Mouse (Mus musculus) forebrain, embryonic 15.5 days (tissue): ENCODE data around the gene Magi2. TPM values are rescaled to one million over a fixed set of nuclear protein-coding genes. Genes with fewer than 3 reads are reported as not detected.
"Not testable (repeated sequence)": the region's sequence is repeated elsewhere in the genome, so short reads cannot be mapped to it uniquely, and the experiment has no call there.

Experiments
- ATAC-seq: fragments of 200-750 bp; cut with Nextera tagmentation; replicated peaks from 2 replicates; pipeline ENCODE4 v1.8.0; 2017; ENCODE audit warnings: mild to moderate bottlenecking, moderate TSS enrichment, moderate library complexity
- H3K27ac ChIP-seq: fragments of 300-500 bp; sonication (generic); replicated peaks from 2 replicates; pipeline ENCODE4 v1.5.1; 2015; ENCODE audit warnings: mild to moderate bottlenecking, inconsistent platforms
- H3K27me3 ChIP-seq: fragments of 300-500 bp; sonication (generic); 2 replicates; pipeline ENCODE4 v1.6.1; 2015; ENCODE audit warnings: inconsistent platforms
- H3K36me3 ChIP-seq: fragments of 300-500 bp; sonication (generic); 2 replicates; pipeline ENCODE4 v1.6.1; 2015; ENCODE audit warnings: mild to moderate bottlenecking, inconsistent platforms
- H3K4me1 ChIP-seq: fragments of 300-500 bp; sonication (generic); 2 replicates; pipeline ENCODE4 v1.6.1; 2015; ENCODE audit warnings: inconsistent platforms
- H3K4me2 ChIP-seq: fragments of 300-500 bp; sonication (generic); replicated peaks from 2 replicates; pipeline ENCODE4 v1.6.1; 2015; ENCODE audit warnings: mild to moderate bottlenecking, inconsistent platforms
- H3K4me3 ChIP-seq: fragments of 300-500 bp; sonication (generic); 2 replicates; pipeline ENCODE4 v1.5.1; 2015; ENCODE audit warnings: mild to moderate bottlenecking, inconsistent platforms
- H3K9ac ChIP-seq: fragments of 300-500 bp; sonication (generic); replicated peaks from 2 replicates; pipeline ENCODE4 v1.6.1; 2015; ENCODE audit warnings: mild to moderate bottlenecking, inconsistent platforms
- H3K9me3 ChIP-seq: fragments of 300-500 bp; sonication (generic); 2 replicates; pipeline ENCODE4 v1.6.1; 2016; ENCODE audit warnings: inconsistent platforms
- WGBS: fragments of 180-500 bp; shearing (Covaris S2); methylation state at CpG from one replicate; pipeline ENCODE4 v1.1.7; 2015; ENCODE audit warnings: mixed read lengths; 5-methylcytosine and 5-hydroxymethylcytosine counted together
- polyA plus RNA-seq: library from polyadenylated mRNA; unstranded; fragments of >200 nt; fragmentation: Nextera tagmentation; extraction: Ambion mirVana; gene quantifications from 2 replicates; pipeline ENCODE4 v1.2.1, GENCODE M21; 2015

The Magi2 gene
- polyA plus RNA-seq, 1 experiment from 2014 or later = 27.2 TPM

DNA sequence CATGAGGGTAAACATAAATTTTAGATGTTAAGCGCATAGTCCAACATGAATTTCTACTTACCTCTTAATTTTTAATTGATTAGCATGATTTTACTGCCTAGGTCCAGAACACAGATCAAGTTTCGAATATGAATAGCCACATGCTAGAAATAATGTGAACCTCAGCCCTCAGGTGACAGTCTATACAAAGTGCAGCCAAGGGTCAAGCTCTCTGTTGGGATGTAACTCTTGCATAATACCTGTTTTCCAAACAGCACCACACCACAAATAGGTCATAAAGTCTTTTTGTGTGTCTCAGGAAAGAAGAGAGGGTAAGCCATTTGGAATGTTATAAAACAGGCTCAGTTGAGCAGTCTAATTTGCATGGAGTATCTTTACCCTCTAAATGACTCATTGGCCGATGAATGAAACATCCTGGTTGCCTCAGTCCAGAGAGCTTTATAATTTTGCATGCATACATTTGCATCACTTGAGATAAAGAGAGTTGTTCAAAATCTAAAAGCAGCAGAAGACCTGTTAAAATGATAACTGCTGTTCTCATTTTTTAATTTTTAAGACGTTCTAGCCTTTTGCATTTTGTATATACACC is 246.1 kb downstream of the Magi2 start:
- Histone ChIP-seq H3K9ac (no peak overlapping the region), H3K4me1 (no peaks in the 10 kb centered on the region), H3K4me2 (no peak overlapping the region), H3K27ac (no peak overlapping the region), H3K27me3 (no peaks in the 10 kb centered on the region), H3K4me3 (no peak overlapping the region), H3K9me3 (no peaks in the 10 kb centered on the region), H3K36me3 (no peaks in the 10 kb centered on the region)
- 83% methylated on average over 4 of the region's 4 CpGs for WGBS
- no peak for ATAC-seq

DNA sequence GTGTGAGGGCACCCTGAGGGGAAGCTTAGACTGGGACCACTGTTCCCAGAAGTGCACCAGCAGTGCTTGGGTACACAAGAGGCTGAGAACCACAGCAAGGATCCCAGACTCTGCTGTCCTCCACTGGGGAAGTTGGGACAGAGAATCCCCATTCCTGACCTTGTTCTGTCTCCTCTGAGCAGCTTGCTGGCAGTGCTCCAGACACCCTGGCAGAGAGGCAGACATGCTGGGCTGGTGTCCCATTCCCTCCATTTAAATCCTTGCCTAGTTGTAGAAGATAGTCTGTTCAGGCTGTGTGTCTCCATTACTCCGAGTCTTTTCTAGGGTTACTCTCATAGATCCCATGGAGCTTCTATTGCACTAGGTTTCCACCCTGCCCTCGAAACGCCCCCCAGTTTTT is 256.1 kb downstream of the Magi2 start:
- H3K9me3 ChIP-seq = no peaks in the 10 kb centered on the region
- H3K9ac ChIP-seq = no peak overlapping the region
- H3K36me3 ChIP-seq = no peaks in the 10 kb centered on the region
- no peak overlapping the region for H3K4me2 ChIP-seq
- H3K4me1 ChIP-seq = peaks cover 3% of the 10 kb centered on the region; the same call in 1 of the 2 replicates
- H3K27ac ChIP-seq = no peak overlapping the region
- no peak overlapping the region for H3K4me3 ChIP-seq
- no peaks in the 10 kb centered on the region for H3K27me3 ChIP-seq
- ATAC-seq = no peak
- 88% methylated on average over 3 of the region's 3 CpGs for WGBS

DNA sequence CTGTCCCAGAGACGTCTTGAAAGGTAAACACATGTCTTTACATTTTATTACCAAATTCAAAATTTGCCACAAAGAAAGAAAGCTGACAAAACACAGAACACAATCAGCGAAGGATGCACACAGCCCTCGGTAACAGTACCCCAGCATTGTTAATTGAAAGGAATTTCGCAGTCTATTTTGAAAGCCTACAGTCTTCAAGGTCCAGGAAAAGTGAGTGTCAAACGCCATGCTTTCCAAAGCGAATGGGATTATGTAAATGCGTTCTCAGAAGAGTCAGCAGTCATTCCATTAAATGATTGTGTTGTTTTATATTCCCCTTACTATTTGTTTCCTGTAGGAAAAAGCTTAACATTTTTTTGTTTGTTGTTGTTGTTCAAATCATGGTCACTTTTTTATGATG is 261.1 kb downstream of the Magi2 start:
- no peak for ATAC-seq

DNA sequence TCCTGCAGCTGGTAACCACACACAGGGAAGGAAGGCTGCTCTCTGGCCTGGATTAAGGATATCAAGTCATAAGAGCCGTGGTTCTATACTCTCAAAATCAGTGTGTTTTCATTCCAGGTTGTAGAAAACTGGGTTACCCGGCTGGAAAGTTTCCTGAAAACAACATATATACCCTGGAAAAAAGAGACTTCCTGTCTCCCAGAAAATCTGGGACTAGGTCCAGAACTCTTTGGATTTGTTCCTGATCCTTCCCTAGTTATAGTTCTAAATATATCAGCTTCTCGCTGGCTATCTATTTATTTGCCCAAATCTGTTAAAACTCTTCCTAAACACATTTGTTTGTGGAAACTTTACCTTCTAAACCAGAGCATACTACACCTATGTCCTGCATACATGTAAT is 274.2 kb downstream of the Magi2 start:
- Histone ChIP-seq H3K27me3 (no peaks in the 10 kb centered on the region), H3K27ac (no peak overlapping the region), H3K36me3 (no peaks in the 10 kb centered on the region), H3K4me1 (no peaks in the 10 kb centered on the region), H3K4me2 (no peak overlapping the region), H3K9ac (no peak overlapping the region), H3K4me3 (no peak overlapping the region), H3K9me3 (no peaks in the 10 kb centered on the region)
- ATAC-seq = no peak
- 71% methylated on average over 3 of the region's 3 CpGs for WGBS

More for the DNA sequence above, 261.1 kb downstream of the Magi2 start:
- Histone ChIP-seq H3K27ac (no peak overlapping the region), H3K4me3 (no peak overlapping the region), H3K36me3 (no peaks in the 10 kb centered on the region), H3K9me3 (no peaks in the 10 kb centered on the region), H3K4me2 (no peak overlapping the region), H3K4me1 (peaks cover 3% of the 10 kb centered on the region; the same call in 1 of the 2 replicates), H3K9ac (no peak overlapping the region), H3K27me3 (no peaks in the 10 kb centered on the region)
- 11% methylated on average over 7 of the region's 7 CpGs for WGBS

DNA sequence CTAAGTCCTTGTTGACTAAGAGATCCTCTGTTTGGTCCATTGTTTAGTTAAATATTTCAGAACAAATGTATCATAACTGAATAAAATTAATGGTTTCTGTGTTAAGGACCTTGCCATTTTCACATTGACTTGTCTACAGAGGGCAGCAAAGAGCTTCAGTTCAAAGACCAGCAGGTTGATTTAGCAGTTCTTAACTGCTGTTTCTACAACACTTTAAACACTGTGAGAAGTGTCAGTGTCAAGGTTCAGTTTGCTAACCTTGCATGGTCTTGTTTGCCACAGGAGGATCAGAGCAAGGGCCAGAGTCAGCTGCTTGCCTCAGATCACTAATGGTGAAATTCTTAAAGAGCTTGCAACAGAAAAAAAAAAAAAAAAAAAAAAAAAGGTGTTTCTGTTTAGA is 295.3 kb downstream of the Magi2 start:
- H3K4me1 ChIP-seq = no peaks in the 10 kb centered on the region
- H3K9ac ChIP-seq = no peak overlapping the region
- peak; percentile 68 for ATAC-seq
- H3K27me3 ChIP-seq = no peaks in the 10 kb centered on the region
- no peak overlapping the region for H3K4me3 ChIP-seq
- no peaks in the 10 kb centered on the region for H3K36me3 ChIP-seq
- H3K4me2 ChIP-seq = no peak overlapping the region
- H3K27ac ChIP-seq = no peak overlapping the region
- no peaks in the 10 kb centered on the region for H3K9me3 ChIP-seq

DNA sequence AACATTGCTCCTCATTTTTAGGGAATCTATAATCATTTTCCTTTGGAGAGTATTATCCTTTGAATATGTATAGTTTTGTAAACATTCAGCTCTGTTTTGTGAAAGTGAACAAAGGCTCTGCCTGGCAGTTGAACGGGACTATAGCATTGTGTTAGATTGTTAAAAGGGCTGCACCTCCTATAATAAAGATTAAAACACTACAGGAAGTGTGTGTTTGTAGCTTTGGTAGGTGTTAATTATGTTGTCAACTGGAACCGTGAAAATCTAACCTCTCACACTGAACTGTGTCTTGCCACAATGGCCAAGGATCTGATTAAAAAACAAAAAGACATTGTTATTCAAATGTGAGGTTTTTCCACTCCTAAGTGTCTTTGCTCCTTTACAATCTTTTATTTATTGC is 312.5 kb downstream of the Magi2 start:
- no peak overlapping the region for H3K9ac ChIP-seq
- H3K9me3 ChIP-seq = no peaks in the 10 kb centered on the region
- H3K4me3 ChIP-seq = no peak overlapping the region
- no peaks in the 10 kb centered on the region for H3K27me3 ChIP-seq
- 3% methylated on average over 2 of the region's 2 CpGs for WGBS
- H3K4me2 ChIP-seq = no peak overlapping the region
- H3K27ac ChIP-seq = no peak overlapping the region
- H3K36me3 ChIP-seq = no peaks in the 10 kb centered on the region
- ATAC-seq = 0 out of 2 replicates have a peak, but pooled peaks have one; percentile 41
- H3K4me1 ChIP-seq = no peaks in the 10 kb centered on the region

DNA sequence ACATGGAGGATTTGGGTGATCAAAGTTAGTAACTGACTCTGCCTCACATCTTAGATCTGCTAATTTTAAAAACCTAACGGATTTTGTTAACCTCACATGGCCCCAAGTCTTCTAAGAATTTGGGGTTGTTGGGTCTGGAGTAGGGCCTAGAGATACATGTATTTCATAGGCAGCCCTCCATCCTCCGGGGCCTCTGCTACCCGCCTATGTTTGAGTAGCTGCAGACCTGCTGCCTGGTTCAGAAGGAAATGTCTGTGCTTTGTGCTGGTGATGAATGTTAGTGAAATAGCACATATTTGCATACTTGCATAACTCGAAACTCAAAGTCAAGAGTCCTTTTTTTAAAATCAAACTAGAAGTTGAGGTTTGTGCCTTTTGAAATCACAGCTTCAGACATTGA is 319.6 kb downstream of the Magi2 start:
- H3K36me3 ChIP-seq = no peaks in the 10 kb centered on the region
- 86% methylated on average over 4 of the region's 4 CpGs for WGBS

DNA sequence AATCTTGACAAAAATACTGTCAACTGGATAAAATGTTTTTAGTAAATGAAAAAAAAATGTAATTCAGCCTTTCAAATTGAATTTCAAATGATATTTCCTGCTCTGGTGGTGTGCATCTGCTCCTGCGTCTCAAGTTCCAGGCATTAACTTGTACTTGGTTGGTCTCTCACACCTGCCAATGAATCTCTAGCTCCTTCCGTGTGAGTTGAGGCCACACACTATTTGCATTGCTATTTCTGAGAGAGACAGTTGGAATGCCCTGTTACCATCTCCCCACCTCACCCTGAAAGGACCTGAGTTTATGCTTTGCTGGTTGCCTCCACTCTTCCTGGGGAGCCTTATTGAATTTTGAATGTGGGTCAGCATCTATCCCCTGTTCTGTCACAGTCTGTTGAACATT is 320.1 kb downstream of the Magi2 start:
- Histone ChIP-seq H3K4me1 (no peaks in the 10 kb centered on the region), H3K27me3 (no peaks in the 10 kb centered on the region), H3K27ac (no peak overlapping the region), H3K4me3 (no peak overlapping the region), H3K36me3 (no peaks in the 10 kb centered on the region), H3K4me2 (no peak overlapping the region), H3K9ac (no peak overlapping the region), H3K9me3 (no peaks in the 10 kb centered on the region)
- ATAC-seq = no peak
- 77% methylated on average over 2 of the region's 2 CpGs for WGBS

More for the DNA sequence above, 319.6 kb downstream of the Magi2 start:
- no peaks in the 10 kb centered on the region for H3K9me3 ChIP-seq
- no peak overlapping the region for H3K4me3 ChIP-seq
- no peak overlapping the region for H3K9ac ChIP-seq
- no peaks in the 10 kb centered on the region for H3K4me1 ChIP-seq
- no peak overlapping the region for H3K27ac ChIP-seq
- no peak for ATAC-seq
- H3K4me2 ChIP-seq = no peak overlapping the region
- no peaks in the 10 kb centered on the region for H3K27me3 ChIP-seq

DNA sequence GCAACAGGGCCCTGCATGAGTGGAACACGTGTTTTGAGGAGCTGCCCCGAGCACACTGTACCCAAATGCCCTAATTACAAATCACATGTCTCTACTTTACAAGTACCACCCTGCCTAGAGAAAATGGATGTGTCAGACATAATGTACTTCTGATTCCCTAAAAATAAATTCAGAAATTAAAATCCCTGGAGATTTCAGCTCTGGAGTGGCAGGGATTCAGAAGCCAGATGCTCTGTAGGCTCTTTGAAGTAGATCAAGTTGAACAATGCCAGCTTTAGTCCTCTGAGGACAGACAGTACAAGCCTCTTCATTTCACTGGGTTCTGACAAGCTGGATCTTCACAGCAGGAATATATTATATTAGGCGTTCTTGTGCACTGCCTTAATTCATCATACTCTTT is 326.7 kb downstream of the Magi2 start:
- Histone ChIP-seq H3K9ac (no peak overlapping the region), H3K27ac (no peak overlapping the region), H3K36me3 (no peaks in the 10 kb centered on the region), H3K9me3 (no peaks in the 10 kb centered on the region), H3K27me3 (no peaks in the 10 kb centered on the region), H3K4me1 (no peaks in the 10 kb centered on the region), H3K4me2 (no peak overlapping the region), H3K4me3 (no peak overlapping the region)
- no peak for ATAC-seq
- WGBS = 68% methylated on average over 3 of the region's 3 CpGs

DNA sequence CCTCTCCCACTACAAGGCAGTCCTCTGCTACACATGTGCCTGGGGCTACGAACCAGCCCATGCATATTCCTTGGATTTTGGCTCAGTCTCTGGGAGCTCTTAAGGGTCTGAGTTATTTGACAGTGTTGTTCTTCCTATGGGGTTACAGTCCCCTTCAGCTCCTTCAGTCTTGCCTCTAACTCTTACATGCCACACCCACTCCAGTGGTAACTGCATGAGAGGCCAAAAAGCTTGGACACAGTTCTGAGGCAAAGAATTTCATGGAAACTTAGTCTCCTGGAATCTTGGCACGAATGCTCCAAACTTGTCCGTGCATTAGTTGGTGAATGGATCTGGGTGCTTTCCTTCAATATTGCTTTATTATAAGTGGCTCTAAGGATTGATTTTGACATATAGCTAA is 338.8 kb downstream of the Magi2 start:
- H3K27ac ChIP-seq = no peak overlapping the region
- H3K9me3 ChIP-seq = no peaks in the 10 kb centered on the region
- H3K4me2 ChIP-seq = no peak overlapping the region
- WGBS = 86% methylated on average over 3 of the region's 3 CpGs
- ATAC-seq = no peak
- H3K27me3 ChIP-seq = no peaks in the 10 kb centered on the region
- no peak overlapping the region for H3K4me3 ChIP-seq
- no peak overlapping the region for H3K9ac ChIP-seq
- no peaks in the 10 kb centered on the region for H3K36me3 ChIP-seq
- H3K4me1 ChIP-seq = no peaks in the 10 kb centered on the region

DNA sequence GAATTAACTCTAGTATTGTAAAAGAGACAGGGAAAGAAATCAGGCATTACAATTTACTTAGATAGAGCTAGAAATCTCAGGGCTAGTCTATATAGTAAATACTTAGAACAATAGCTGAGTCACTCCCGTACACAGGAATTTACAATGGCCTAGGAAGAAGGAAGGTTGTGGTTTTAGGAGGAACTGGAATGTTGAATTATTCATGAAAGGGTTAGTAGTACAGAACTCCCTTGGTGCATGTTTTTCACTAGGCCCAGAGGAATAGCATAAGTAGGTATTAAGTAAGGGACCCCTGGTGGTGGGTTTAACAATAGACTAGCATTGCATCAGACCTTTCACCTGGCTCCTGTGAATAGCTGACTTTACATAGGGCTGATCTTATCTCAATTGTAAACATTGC is 339.3 kb downstream of the Magi2 start:
- not testable (repeated sequence) for H3K4me2 ChIP-seq, H3K27me3 ChIP-seq, H3K4me1 ChIP-seq, H3K27ac ChIP-seq, H3K9me3 ChIP-seq, H3K4me3 ChIP-seq, H3K36me3 ChIP-seq, ATAC-seq, H3K9ac ChIP-seq
- WGBS = 45% methylated on average over 1 of the region's 1 CpGs

DNA sequence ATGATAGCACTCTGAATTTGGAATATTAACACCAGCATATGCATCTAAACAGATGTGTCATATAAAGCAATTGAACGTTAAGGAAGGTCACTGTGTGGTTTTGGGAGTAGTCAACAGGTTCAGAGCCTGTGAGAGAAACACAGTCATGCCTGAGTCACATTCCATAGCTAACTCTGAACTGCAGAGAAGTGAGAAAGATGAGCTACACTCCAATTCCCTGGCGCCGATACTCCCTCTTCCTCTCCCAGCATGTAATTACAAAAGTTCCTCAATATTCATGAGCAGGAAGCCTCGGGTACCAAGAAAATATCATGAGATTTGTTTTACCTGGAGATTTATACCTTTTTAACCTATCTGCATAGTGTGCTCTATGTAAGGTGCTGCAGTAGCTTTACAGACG is 380.9 kb downstream of the Magi2 start:
- Histone ChIP-seq H3K4me2 (no peak overlapping the region), H3K4me3 (no peak overlapping the region), H3K36me3 (no peaks in the 10 kb centered on the region), H3K27ac (no peak overlapping the region), H3K9ac (no peak overlapping the region), H3K4me1 (no peaks in the 10 kb centered on the region), H3K27me3 (no peaks in the 10 kb centered on the region), H3K9me3 (no peaks in the 10 kb centered on the region)
- 78% methylated on average over 5 of the region's 5 CpGs for whole genome bisulfite sequencing
- no peak for ATAC-seq

DNA sequence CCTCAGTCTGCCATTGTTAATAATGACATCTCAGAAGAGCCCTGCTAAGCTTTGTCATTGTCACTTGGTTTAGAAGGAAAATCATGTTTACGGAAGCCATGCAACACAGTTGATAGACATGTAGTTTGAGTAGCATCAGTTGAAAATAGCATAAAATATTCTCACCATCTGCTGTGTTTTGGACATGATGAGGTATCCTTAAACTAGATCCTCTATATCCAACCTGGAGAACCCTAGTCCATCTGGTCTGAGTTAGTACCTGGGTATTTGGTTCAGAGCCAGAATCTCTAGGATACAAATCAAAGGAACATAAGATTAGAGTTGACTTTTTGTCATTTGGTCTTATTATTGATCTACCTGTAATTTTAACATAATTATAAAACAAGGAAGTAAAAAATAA is 385.0 kb downstream of the Magi2 start:
- Histone ChIP-seq H3K4me3 (no peak overlapping the region), H3K4me2 (no peak overlapping the region), H3K27me3 (no peaks in the 10 kb centered on the region), H3K4me1 (no peaks in the 10 kb centered on the region), H3K9me3 (no peaks in the 10 kb centered on the region), H3K27ac (no peak overlapping the region), H3K36me3 (no peaks in the 10 kb centered on the region), H3K9ac (no peak overlapping the region)
- no peak for ATAC-seq
- WGBS = 74% methylated on average over 1 of the region's 1 CpGs
